Mouse (Mus musculus): ENCODE measurements around the gene Ldha. TPM values are rescaled to one million over a fixed set of nuclear protein-coding genes. Genes with fewer than 3 reads are reported as not detected.

The Ldha gene
- total and polyA plus RNA-seq, 2 experiments from 2014 or later = 373 to 753 TPM

GRCm38 (mm10) chr7:46853365-46853764 lies 12.1 kb downstream of the Ldha start:
- Histone ChIP-seq H3K9ac (no peak overlapping the region), H3K9me3 (ENCODE audit: low read length) (no peaks in the 10 kb centered on the region), H3K36me3 (ENCODE audit: insufficient read depth) (peaks cover 57% of the 10 kb centered on the region), H3K27me3 (ENCODE audit: insufficient read depth, low read length) (no peaks in the 10 kb centered on the region), H3K27ac (ENCODE audit: low read depth, low read length) (no peak overlapping the region), H3K4me2 (ENCODE audit: low read depth) (no peak overlapping the region), H3K4me3 (ENCODE audit: low read depth, low read length) (no peak overlapping the region), H3K4me1 (ENCODE audit: insufficient read depth) (no peaks in the 10 kb centered on the region)
- DNase-seq (no peak), ATAC-seq (no peak)
- TF ChIP-seq CTCF (IDR thresholded peaks at IDR 0.05; ENCODE audit: low read depth) = no peak
- 83% methylated on average over 9 of the region's 9 CpGs for WGBS

- DNase-seq (no peak), ATAC-seq (no peak)
- H3K9ac ChIP-seq = no peak overlapping the region
- no peaks in the 10 kb centered on the region for H3K4me1 ChIP-seq (ENCODE audit: insufficient read depth)
- H3K4me2 ChIP-seq (ENCODE audit: low read depth) = no peak overlapping the region
- TF ChIP-seq CTCF (IDR thresholded peaks at IDR 0.05; ENCODE audit: low read depth) = no peak
- no peaks in the 10 kb centered on the region for H3K9me3 ChIP-seq (ENCODE audit: low read length)
- no peaks in the 10 kb centered on the region for H3K27me3 ChIP-seq (ENCODE audit: insufficient read depth, low read length)
- no peak overlapping the region for H3K4me3 ChIP-seq (ENCODE audit: low read depth, low read length)
- 73% methylated on average over 7 of the region's 7 CpGs for whole genome bisulfite sequencing
- no peak overlapping the region for H3K27ac ChIP-seq (ENCODE audit: low read depth, low read length)
- peaks cover 38% of the 10 kb centered on the region for H3K36me3 ChIP-seq (ENCODE audit: insufficient read depth)
Observed at GRCm38 (mm10) chr7:46855866-46856560, 14.7 kb downstream of the Ldha start.

GRCm38 (mm10) chr7:46857436-46857835 lies 16.2 kb downstream of the Ldha start:
- WGBS = 80% methylated on average over 9 of the region's 9 CpGs

GRCm38 (mm10) chr7:46859031-46859430 lies 17.8 kb downstream of the Ldha start:
- Histone ChIP-seq H3K27me3 (ENCODE audit: insufficient read depth, low read length) (no peaks in the 10 kb centered on the region), H3K36me3 (ENCODE audit: insufficient read depth) (peaks cover 10% of the 10 kb centered on the region), H3K9me3 (ENCODE audit: low read length) (no peaks in the 10 kb centered on the region), H3K4me2 (ENCODE audit: low read depth) (no peak overlapping the region), H3K4me3 (ENCODE audit: low read depth, low read length) (no peak overlapping the region), H3K9ac (no peak overlapping the region), H3K27ac (ENCODE audit: low read depth, low read length) (no peak overlapping the region), H3K4me1 (ENCODE audit: insufficient read depth) (no peaks in the 10 kb centered on the region)
- no peak for DNase-seq
- 59% methylated on average over 6 of the region's 6 CpGs for WGBS
- ATAC-seq = no peak
- no peak for TF ChIP-seq CTCF (IDR thresholded peaks at IDR 0.05; ENCODE audit: low read depth)

More at GRCm38 (mm10) chr7:46857436-46857835, 16.2 kb downstream of the Ldha start:
- H3K36me3 ChIP-seq (ENCODE audit: insufficient read depth) = peaks cover 25% of the 10 kb centered on the region
- ATAC-seq (no peak), DNase-seq (no peak)
- H3K27ac ChIP-seq (ENCODE audit: low read depth, low read length) = no peak overlapping the region
- H3K9ac ChIP-seq = no peak overlapping the region
- H3K4me3 ChIP-seq (ENCODE audit: low read depth, low read length) = no peak overlapping the region
- no peaks in the 10 kb centered on the region for H3K9me3 ChIP-seq (ENCODE audit: low read length)
- H3K4me1 ChIP-seq (ENCODE audit: insufficient read depth) = no peaks in the 10 kb centered on the region
- no peaks in the 10 kb centered on the region for H3K27me3 ChIP-seq (ENCODE audit: insufficient read depth, low read length)
- H3K4me2 ChIP-seq (ENCODE audit: low read depth) = no peak overlapping the region
- no peak for TF ChIP-seq CTCF (IDR thresholded peaks at IDR 0.05; ENCODE audit: low read depth)

- Histone ChIP-seq H3K36me3 (ENCODE audit: insufficient read depth) (no peaks in the 10 kb centered on the region), H3K9me3 (ENCODE audit: low read length) (no peaks in the 10 kb centered on the region), H3K27me3 (ENCODE audit: insufficient read depth, low read length) (no peaks in the 10 kb centered on the region), H3K4me1 (ENCODE audit: insufficient read depth) (no peaks in the 10 kb centered on the region), H3K4me3 (ENCODE audit: low read depth, low read length) (no peak within 1 kb of the TSS), H3K9ac (no peak within 1 kb of the TSS), H3K4me2 (ENCODE audit: low read depth) (no peak within 1 kb of the TSS), H3K27ac (ENCODE audit: low read depth, low read length) (no peak within 1 kb of the TSS)
- 45% methylated on average over 10 of the region's 10 CpGs for whole genome bisulfite sequencing
- ATAC-seq (no peak), DNase-seq (no peak)
- TF ChIP-seq CTCF (IDR thresholded peaks at IDR 0.05; ENCODE audit: low read depth) = no peak
Observed at GRCm38 (mm10) chr7:46860996-46861395, 19.7 kb downstream of the Ldha start, which contains the start of gene Ldhc. Gene Ldhc (plus strand): TSS chr7:46861203.

GRCm38 (mm10) chr7:46871988-46872387 lies 30.7 kb downstream of the Ldha start:
- H3K9ac ChIP-seq = no peak overlapping the region
- DNase-seq (no peak), ATAC-seq (no peak)
- H3K4me2 ChIP-seq (ENCODE audit: low read depth) = no peak overlapping the region
- no peak for TF ChIP-seq CTCF (IDR thresholded peaks at IDR 0.05; ENCODE audit: low read depth)
- WGBS = 77% methylated on average over 4 of the region's 4 CpGs
- H3K4me3 ChIP-seq (ENCODE audit: low read depth, low read length) = no peak overlapping the region
- no peaks in the 10 kb centered on the region for H3K4me1 ChIP-seq (ENCODE audit: insufficient read depth)
- H3K27me3 ChIP-seq (ENCODE audit: insufficient read depth, low read length) = no peaks in the 10 kb centered on the region
- no peaks in the 10 kb centered on the region for H3K9me3 ChIP-seq (ENCODE audit: low read length)
- no peak overlapping the region for H3K27ac ChIP-seq (ENCODE audit: low read depth, low read length)
- H3K36me3 ChIP-seq (ENCODE audit: insufficient read depth) = no peaks in the 10 kb centered on the region

GRCm38 (mm10) chr7:46876841-46877240 lies 35.6 kb downstream of the Ldha start:
- Histone ChIP-seq H3K36me3 (ENCODE audit: insufficient read depth) (no peaks in the 10 kb centered on the region), H3K4me1 (ENCODE audit: insufficient read depth) (no peaks in the 10 kb centered on the region), H3K27me3 (ENCODE audit: insufficient read depth, low read length) (no peaks in the 10 kb centered on the region), H3K4me3 (ENCODE audit: low read depth, low read length) (no peak overlapping the region), H3K9ac (no peak overlapping the region), H3K27ac (ENCODE audit: low read depth, low read length) (no peak overlapping the region), H3K9me3 (ENCODE audit: low read length) (no peaks in the 10 kb centered on the region), H3K4me2 (ENCODE audit: low read depth) (no peak overlapping the region)
- ATAC-seq = no peak
- DNase-seq = no peak
- TF ChIP-seq CTCF (IDR thresholded peaks at IDR 0.05; ENCODE audit: low read depth) = no peak
- WGBS = 78% methylated on average over 4 of the region's 4 CpGs
